ENCODE assay signal across 8 mouse cellular contexts in the genomic region with DNA sequence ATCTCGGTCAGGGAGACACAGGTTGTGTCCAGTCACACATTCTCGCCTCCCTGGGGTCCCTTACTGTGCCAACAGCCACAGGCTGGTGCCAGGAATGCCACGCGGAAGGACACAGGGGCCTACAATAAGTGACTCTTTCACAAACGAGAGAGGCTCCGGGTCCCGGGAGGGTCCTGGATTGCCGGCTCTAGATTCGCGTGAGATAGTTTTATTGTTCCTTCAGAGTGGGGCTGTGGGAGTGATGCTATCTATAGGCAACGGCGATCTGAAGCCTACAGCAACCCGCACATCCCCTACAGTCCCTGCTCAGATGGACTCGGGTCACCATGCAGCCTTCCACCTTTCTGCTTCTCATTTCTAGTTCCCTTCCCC. TPM values are rescaled to one million over a fixed set of nuclear protein-coding genes. Genes with fewer than 3 reads are reported as not detected.
A peak's percentile ranks its signal among the peaks of the same experiment; 100 is the strongest.
DNase-seq lines count a peak whose midpoint lies in the region; ATAC-seq lines count a peak whose summit lies in the region.

No protein-coding gene starts in this region.

- peaks cover 25% of the 10 kb centered on the region for H3K4me1 ChIP-seq in erythroblast, embryonic 14.5 days (ENCODE audit: control insufficient read depth)
- H3K4me1 ChIP-seq in forebrain, embryonic 16.5 days (replicated peaks; ENCODE audit: control insufficient read depth, insufficient read depth, low read length): peaks cover 16% of the 10 kb centered on the region
- H3K4me1 ChIP-seq in intestine, embryonic 15.5 days (replicated peaks): no peaks in the 10 kb centered on the region
- H3K4me1 ChIP-seq in stomach, embryonic 16.5 days (ENCODE audit: control insufficient read depth, insufficient read depth, low read length): no peaks in the 10 kb centered on the region

- 1% methylated on average over 14 of the region's 14 CpGs for WGBS in forebrain, embryonic 16.5 days
- 4% methylated on average over 14 of the region's 14 CpGs for WGBS in intestine, embryonic 15.5 days
- WGBS in stomach, embryonic 16.5 days: 4% methylated on average over 14 of the region's 14 CpGs

- no peak for ATAC-seq in erythroblast, adult 5-6 weeks (replicated peaks; ENCODE audit: low FRiP score, poor library complexity, severe bottlenecking)
- peak; percentile 38; the same call in 1 of the 2 replicates for ATAC-seq in cerebellum, adult (ENCODE audit: insufficient number of reproducible peaks, low FRiP score, low TSS enrichment)
- no peak; the same call in 1 of the 2 replicates for ATAC-seq in forebrain, embryonic 16.5 days
- ATAC-seq in intestine, embryonic 15.5 days: peak; percentile 3
- ATAC-seq in stomach, embryonic 16.5 days (ENCODE audit: insufficient read depth, low FRiP score): no peak; the same call in 1 of the 2 replicates

- H3K4me3 ChIP-seq in erythroblast, embryonic 14.5 days (replicated peaks): peak overlapping the region; percentile 97
- peak overlapping the region; percentile 96 for H3K4me3 ChIP-seq in forebrain, embryonic 16.5 days (replicated peaks; ENCODE audit: low read length)
- H3K4me3 ChIP-seq in intestine, embryonic 15.5 days (replicated peaks): peak overlapping the region; percentile 82
- H3K4me3 ChIP-seq in stomach, embryonic 16.5 days (replicated peaks; ENCODE audit: low read length): peak overlapping the region; percentile 91

- peaks cover 20% of the 10 kb centered on the region for H3K36me3 ChIP-seq in erythroblast, embryonic 14.5 days (ENCODE audit: control insufficient read depth)
- no peaks in the 10 kb centered on the region; the same call in none of the 2 replicates for H3K36me3 ChIP-seq in forebrain, embryonic 16.5 days (ENCODE audit: control insufficient read depth, insufficient read depth)
- no peaks in the 10 kb centered on the region for H3K36me3 ChIP-seq in intestine, embryonic 15.5 days
- H3K36me3 ChIP-seq in stomach, embryonic 16.5 days (ENCODE audit: control insufficient read depth, insufficient read depth, low read length): no peaks in the 10 kb centered on the region

- peak overlapping the region; percentile 99 for H3K9ac ChIP-seq in forebrain, embryonic 16.5 days (replicated peaks; ENCODE audit: low read depth, low read length)
- H3K9ac ChIP-seq in intestine, embryonic 15.5 days: peak overlapping the region; percentile 62
- H3K9ac ChIP-seq in stomach, embryonic 16.5 days (ENCODE audit: low read length): peak overlapping the region; percentile 99

- peak; percentile 8 for DNase-seq in A20 (ENCODE audit: low read depth, low spot score)
- DNase-seq in lung, postnatal 10 days: peak; percentile 36

- H3K4me2 ChIP-seq in forebrain, embryonic 16.5 days (ENCODE audit: low read length): peak overlapping the region; percentile 73
- H3K4me2 ChIP-seq in intestine, embryonic 15.5 days (replicated peaks): peak overlapping the region; percentile 67
- peak overlapping the region; percentile 63 for H3K4me2 ChIP-seq in stomach, embryonic 16.5 days (ENCODE audit: low read depth, low read length)

- H3K9me3 ChIP-seq in erythroblast, embryonic 14.5 days (ENCODE audit: control insufficient read depth, low read length): no peaks in the 10 kb centered on the region
- no peaks in the 10 kb centered on the region for H3K9me3 ChIP-seq in forebrain, embryonic 16.5 days (ENCODE audit: control insufficient read depth, low read length)
- H3K9me3 ChIP-seq in intestine, embryonic 15.5 days: no peaks in the 10 kb centered on the region
- no peaks in the 10 kb centered on the region for H3K9me3 ChIP-seq in stomach, embryonic 16.5 days (replicated peaks; ENCODE audit: control insufficient read depth, low read length)

- peaks cover 3% of the 10 kb centered on the region for H3K27me3 ChIP-seq in erythroblast, embryonic 14.5 days (ENCODE audit: control insufficient read depth)
- no peaks in the 10 kb centered on the region for H3K27me3 ChIP-seq in forebrain, embryonic 16.5 days (replicated peaks; ENCODE audit: control insufficient read depth, insufficient read depth, low read length)
- no peaks in the 10 kb centered on the region for H3K27me3 ChIP-seq in intestine, embryonic 15.5 days (replicated peaks)
- H3K27me3 ChIP-seq in stomach, embryonic 16.5 days (ENCODE audit: control insufficient read depth, insufficient read depth, low read length): no peaks in the 10 kb centered on the region

- H3K27ac ChIP-seq in forebrain, embryonic 16.5 days (ENCODE audit: low read length): peak overlapping the region; percentile 95
- peak overlapping the region; percentile 98 for H3K27ac ChIP-seq in intestine, embryonic 15.5 days
- peak overlapping the region; percentile 99 for H3K27ac ChIP-seq in stomach, embryonic 16.5 days (ENCODE audit: low read length)

RNA-seq across cellular contexts. Expression of gene Ddx3x, which starts 0.7 kb away (rescaled TPM):
- 0.47 and 0.49 TPM in 2 replicates for polyA plus RNA-seq in erythroblast, embryonic 14.5 days (2012)
- 61.2 and 65.3 TPM in 2 replicates for total RNA-seq in erythroblast, adult 5-6 weeks (2015; ENCODE audit: low replicate concordance)
- total RNA-seq in erythroblast, adult 5-6 weeks (2017; ENCODE audit: low replicate concordance): 87.1 and 90.4 TPM in 2 replicates
- 121 and 133 TPM in 2 replicates for polyA plus RNA-seq in forebrain, embryonic 16.5 days (2015; fragmentation: Nextera tagmentation; extraction: Ambion mirVana)
- 112 and 128 TPM in 2 replicates for polyA plus RNA-seq in intestine, embryonic 15.5 days (2015; fragmentation: Nextera tagmentation; extraction: Ambion mirVana)
- 116 and 117 TPM in 2 replicates for polyA plus RNA-seq in stomach, embryonic 16.5 days (2015; fragmentation: Nextera tagmentation; extraction: Ambion mirVana)

Comparison
In these comparisons a context has a peak if more than half of its experiments do, and no peak if none do; other contexts are left out.
1. ATAC-seq: peak in cerebellum, adult (single experiment) and intestine, embryonic 15.5 days (single experiment); none in erythroblast, adult 5-6 weeks (single experiment), forebrain, embryonic 16.5 days (single experiment) and stomach, embryonic 16.5 days (single experiment).
2. RNA of gene Ddx3x, which starts 0.7 kb away (polyA plus RNA-seq): 112 to 128 TPM in intestine, embryonic 15.5 days, 121 to 133 TPM in forebrain, embryonic 16.5 days and 116 to 117 TPM in stomach, embryonic 16.5 days; 0.47 to 0.49 TPM in erythroblast, embryonic 14.5 days; every median in the first group is over 10 times any median in the second.
3. Peak in every context shown above with its lines, with median percentiles within 50 percentile points of each other: H3K4me3 ChIP-seq, H3K27ac ChIP-seq, H3K4me2 ChIP-seq and H3K9ac ChIP-seq.